Mouse (Mus musculus) kidney, adult 2 months (tissue): ENCODE measurements around the gene Gramd1b.

Experiments used
- CTCF ChIP-seq: fragments of 200-500 bp; conservative IDR thresholded peaks from 2 replicates; pipeline ENCODE4 v1.5.1; 2011; ENCODE audit warnings: low read depth, mild to moderate bottlenecking, control low read depth, low read length, moderate library complexity, mixed read lengths; ENCODE audit not compliant: insufficient read depth, insufficient read length
- POLR2A ChIP-seq: fragments of 200-500 bp; IDR thresholded peaks from one replicate; pipeline ENCODE4 v1.6.1; 2011; ENCODE audit warnings: low read depth, low read length, control low read depth

DNA sequence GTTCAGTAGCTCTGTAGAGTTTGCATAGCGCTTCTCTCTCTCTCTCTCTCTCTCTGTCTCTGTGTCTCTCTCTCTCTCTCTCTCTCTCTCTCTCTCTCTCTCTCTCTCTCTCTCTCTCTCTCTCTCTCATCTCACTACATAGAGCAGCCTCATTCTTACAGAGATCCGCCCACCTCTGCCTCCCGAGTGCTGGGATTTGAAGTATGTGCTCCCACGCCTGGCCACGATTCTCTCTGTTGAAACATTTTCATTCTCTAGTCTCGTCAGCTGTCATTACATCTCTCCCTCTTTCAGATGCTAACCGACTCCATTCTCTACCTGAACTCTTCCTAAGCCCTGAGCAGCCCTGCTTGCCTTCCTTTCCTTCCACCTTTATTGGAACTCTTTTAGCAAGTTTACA lies 9.0 kb downstream of the Gramd1b start:
- TF ChIP-seq CTCF (no peak), POLR2A (no peak)
